Mouse (Mus musculus) small intestine, adult 2 months (tissue): ENCODE results near the gene Gng8.

ENCODE experiments used
- CTCF ChIP-seq: fragments of 200-500 bp; IDR thresholded peaks from 2 replicates; pipeline ENCODE4 v1.5.1; 2012; ENCODE audit warnings: low read depth, mild to moderate bottlenecking, control low read depth, inconsistent platforms, low read length, moderate library complexity, mixed read lengths; ENCODE audit not compliant: insufficient replicate concordance, insufficient read length; ENCODE audit errors: extremely low read depth
- POLR2A ChIP-seq: fragments of 200-500 bp; IDR thresholded peaks from 2 replicates; pipeline ENCODE4 v1.6.1; 2012; ENCODE audit warnings: low read depth, mild to moderate bottlenecking, control low read depth, inconsistent platforms, low read length, moderate library complexity

GRCm38 (mm10) chr7:16903439-16903955 lies 11.9 kb downstream of the Gng8 start:
- TF ChIP-seq CTCF = no peak
- TF ChIP-seq POLR2A = no peak
